Mouse (Mus musculus): ENCODE results near the gene Vmn1r68. TPM values are rescaled to one million over a fixed set of nuclear protein-coding genes. Genes with fewer than 3 reads are reported as not detected.
A peak's percentile ranks its signal among the peaks of the same experiment; 100 is the strongest.

Vmn1r68 gene
- not detected for polyA plus RNA-seq (2012; fragmentation: generic; extraction: Trizol)
- long read RNA-seq, experiment 1 = 0 reads
- long read RNA-seq, experiment 2 = 0 reads

DNA sequence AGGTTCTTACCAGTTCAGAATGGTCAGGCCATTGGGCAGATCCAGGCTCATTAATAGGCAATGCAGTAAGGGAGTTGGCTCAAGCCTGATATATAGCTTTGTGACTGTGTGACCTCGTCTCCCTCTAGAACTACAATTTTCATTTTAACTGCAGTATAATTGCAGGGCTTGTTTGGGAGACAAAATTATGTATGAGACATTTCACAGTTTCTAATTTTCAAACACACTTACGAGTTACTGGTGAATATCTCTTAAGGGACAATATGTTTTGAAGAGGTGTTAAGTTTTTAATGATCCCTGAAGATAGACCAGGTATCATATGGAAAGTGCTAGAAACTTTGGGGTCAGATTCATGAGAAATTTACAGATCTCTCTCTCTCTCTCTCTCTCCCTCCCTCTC, at the start of gene Vmn1r68:
Gene Vmn1r68 (minus strand): TSS at position 101 of the 400 bp plus-strand sequence.
- Histone ChIP-seq H3K4me3 (ENCODE audit: insufficient read depth, poor library complexity, severe bottlenecking) (no peak within 1 kb of the TSS), H3K79me3 (ENCODE audit: low read depth) (no peaks in the 10 kb centered on the region), H3K79me2 (ENCODE audit: control insufficient read depth, insufficient read depth) (no peaks in the 10 kb centered on the region), H3K27me3 (ENCODE audit: control insufficient read depth, insufficient read depth, insufficient read length) (no peaks in the 10 kb centered on the region), H3ac (ENCODE audit: control insufficient read depth, insufficient read length, low read depth) (no peak within 1 kb of the TSS), H3K36me3 (ENCODE audit: control insufficient read depth, insufficient read depth) (no peaks in the 10 kb centered on the region)
- TF ChIP-seq FOSL1 (IDR thresholded peaks at IDR 0.05; ENCODE audit: insufficient read depth, low read length, poor library complexity, severe bottlenecking) = no peak
- TF ChIP-seq MYOD1 (IDR thresholded peaks at IDR 0.05; ENCODE audit: control insufficient read depth, insufficient read length, low read depth) = no peak

- peaks cover 17% of the 10 kb centered on the region for H3K36me3 ChIP-seq (ENCODE audit: control insufficient read depth, insufficient read depth)
- TF ChIP-seq CTCF (IDR thresholded peaks at IDR 0.05; ENCODE audit: control insufficient read depth, insufficient read depth, insufficient read length) = no peak
- no peak for TF ChIP-seq MAX (IDR thresholded peaks at IDR 0.05)
- no peak for TF ChIP-seq USF1 (IDR thresholded peaks at IDR 0.05; ENCODE audit: low read depth)
- TF ChIP-seq MYOD1 (IDR thresholded peaks at IDR 0.05; ENCODE audit: control insufficient read depth, insufficient read length, low read depth) = no peak
- no peak for TF ChIP-seq CEBPB (IDR thresholded peaks at IDR 0.05; ENCODE audit: low read depth)
- no peak for TF ChIP-seq FOSL1 (IDR thresholded peaks at IDR 0.05; ENCODE audit: insufficient read depth, low read length, poor library complexity, severe bottlenecking)
- no peak for TF ChIP-seq MYOG (IDR thresholded peaks at IDR 0.05; ENCODE audit: control insufficient read depth, extremely low read depth, insufficient read length)
- peaks cover 10% of the 10 kb centered on the region for H3K79me3 ChIP-seq (ENCODE audit: low read depth)
- no peak overlapping the region for H3K4me3 ChIP-seq (ENCODE audit: insufficient read depth, poor library complexity, severe bottlenecking)
- no peak overlapping the region for H3ac ChIP-seq (ENCODE audit: control insufficient read depth, insufficient read length, low read depth)
- peaks cover 21% of the 10 kb centered on the region for H3K79me2 ChIP-seq (ENCODE audit: control insufficient read depth, insufficient read depth)
- H3K27me3 ChIP-seq (ENCODE audit: control insufficient read depth, insufficient read depth, insufficient read length) = no peaks in the 10 kb centered on the region
Observed at GRCm38 (mm10) chr7:10495578-10495977, 62.7 kb downstream of the Vmn1r68 start.

- Histone ChIP-seq H3K79me2 (ENCODE audit: control insufficient read depth, insufficient read depth) (peaks cover 21% of the 10 kb centered on the region), H3K36me3 (ENCODE audit: control insufficient read depth, insufficient read depth) (peaks cover 23% of the 10 kb centered on the region), H3K27me3 (ENCODE audit: control insufficient read depth, insufficient read depth, insufficient read length) (no peaks in the 10 kb centered on the region), H3ac (ENCODE audit: control insufficient read depth, insufficient read length, low read depth) (peak within 1 kb of the TSS; percentile 93), H3K79me3 (ENCODE audit: low read depth) (peaks cover 10% of the 10 kb centered on the region), H3K4me3 (ENCODE audit: insufficient read depth, poor library complexity, severe bottlenecking) (peak within 1 kb of the TSS; percentile 52)
- no peak for TF ChIP-seq MYOD1 (IDR thresholded peaks at IDR 0.05; ENCODE audit: control insufficient read depth, insufficient read length, low read depth)
- TF ChIP-seq CEBPB (IDR thresholded peaks at IDR 0.05; ENCODE audit: low read depth) = no peak
- TF ChIP-seq MYOG (IDR thresholded peaks at IDR 0.05; ENCODE audit: control insufficient read depth, extremely low read depth, insufficient read length) = no peak
- TF ChIP-seq CTCF (IDR thresholded peaks at IDR 0.05; ENCODE audit: control insufficient read depth, insufficient read depth, insufficient read length) = no peak
Observed at GRCm38 (mm10) chr7:10494786-10495521, 63.3 kb downstream of the Vmn1r68 start, which contains the start of gene Zik1. Zik1 (minus strand) TSS chr7:10495394.

DNA sequence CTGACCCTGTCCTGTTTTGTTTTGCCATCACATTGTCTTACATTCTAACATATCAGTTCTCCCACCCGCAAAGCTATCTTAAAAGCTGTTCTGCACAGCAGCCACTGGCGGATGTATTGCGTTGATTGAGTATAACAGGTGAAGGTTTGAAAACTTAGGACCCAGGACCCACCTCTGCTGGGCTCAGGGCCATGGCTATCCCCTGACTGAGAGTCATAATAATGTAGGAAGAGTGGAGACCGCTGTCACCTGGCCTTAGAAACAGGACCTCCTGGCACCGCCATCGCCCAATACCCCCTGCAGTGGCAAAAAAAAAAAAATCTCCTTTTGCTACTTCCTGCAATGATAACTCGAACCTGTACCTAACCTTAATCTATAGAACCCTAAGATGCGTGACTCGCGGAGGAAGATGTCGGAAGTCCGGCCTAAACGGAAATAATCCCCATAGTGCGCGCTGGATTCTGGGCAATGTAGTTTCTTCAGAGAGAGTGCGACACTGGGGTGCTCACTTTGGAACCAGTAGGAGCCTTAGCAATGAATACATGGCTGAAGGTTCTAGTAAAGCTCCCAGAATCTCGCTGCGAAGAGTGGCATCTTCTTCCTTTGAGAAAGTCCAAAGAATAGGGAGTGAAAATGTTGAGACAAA, 77.6 kb downstream of the Vmn1r68 start:
- Histone ChIP-seq H3K27me3 (ENCODE audit: control insufficient read depth, insufficient read depth, insufficient read length) (no peaks in the 10 kb centered on the region), H3K79me3 (ENCODE audit: low read depth) (no peaks in the 10 kb centered on the region), H3K79me2 (ENCODE audit: control insufficient read depth, insufficient read depth) (no peaks in the 10 kb centered on the region), H3K4me3 (ENCODE audit: insufficient read depth, poor library complexity, severe bottlenecking) (no peak overlapping the region), H3K36me3 (ENCODE audit: control insufficient read depth, insufficient read depth) (no peaks in the 10 kb centered on the region), H3ac (ENCODE audit: control insufficient read depth, insufficient read length, low read depth) (no peak overlapping the region)
- TF ChIP-seq MYOD1 (IDR thresholded peaks at IDR 0.05; ENCODE audit: control insufficient read depth, insufficient read length, low read depth) (no peak), MAX (IDR thresholded peaks at IDR 0.05) (no peak), CTCF (IDR thresholded peaks at IDR 0.05; ENCODE audit: control insufficient read depth, insufficient read depth, insufficient read length) (no peak)

- H3K27me3 ChIP-seq (ENCODE audit: control insufficient read depth, insufficient read depth, insufficient read length) = no peaks in the 10 kb centered on the region
- no peak overlapping the region for H3K4me3 ChIP-seq (ENCODE audit: insufficient read depth, poor library complexity, severe bottlenecking)
- H3ac ChIP-seq (ENCODE audit: control insufficient read depth, insufficient read length, low read depth) = no peak overlapping the region
- H3K36me3 ChIP-seq (ENCODE audit: control insufficient read depth, insufficient read depth) = no peaks in the 10 kb centered on the region
- H3K79me2 ChIP-seq (ENCODE audit: control insufficient read depth, insufficient read depth) = no peaks in the 10 kb centered on the region
- no peak for TF ChIP-seq MYOD1 (IDR thresholded peaks at IDR 0.05; ENCODE audit: control insufficient read depth, insufficient read length, low read depth)
- no peak for TF ChIP-seq MYOG (IDR thresholded peaks at IDR 0.05; ENCODE audit: control insufficient read depth, extremely low read depth, insufficient read length)
- no peak for TF ChIP-seq MAX (IDR thresholded peaks at IDR 0.05)
- TF ChIP-seq FOSL1 (IDR thresholded peaks at IDR 0.05; ENCODE audit: insufficient read depth, low read length, poor library complexity, severe bottlenecking) = no peak
- TF ChIP-seq USF1 (IDR thresholded peaks at IDR 0.05; ENCODE audit: low read depth) = no peak
- no peaks in the 10 kb centered on the region for H3K79me3 ChIP-seq (ENCODE audit: low read depth)
Observed at GRCm38 (mm10) chr7:10479813-10480212, 78.5 kb downstream of the Vmn1r68 start.

GRCm38 (mm10) chr7:10458166-10458565, 100.1 kb downstream of the Vmn1r68 start:
- H3K36me3 ChIP-seq (ENCODE audit: control insufficient read depth, insufficient read depth) = no peaks in the 10 kb centered on the region
- no peak for TF ChIP-seq CTCF (IDR thresholded peaks at IDR 0.05; ENCODE audit: control insufficient read depth, insufficient read depth, insufficient read length)
- no peak for TF ChIP-seq MYOD1 (IDR thresholded peaks at IDR 0.05; ENCODE audit: control insufficient read depth, insufficient read length, low read depth)
- no peak for TF ChIP-seq FOSL1 (IDR thresholded peaks at IDR 0.05; ENCODE audit: insufficient read depth, low read length, poor library complexity, severe bottlenecking)
- no peak for TF ChIP-seq MYOG (IDR thresholded peaks at IDR 0.05; ENCODE audit: control insufficient read depth, extremely low read depth, insufficient read length)
- no peak for TF ChIP-seq MAX (IDR thresholded peaks at IDR 0.05)
- TF ChIP-seq USF1 (IDR thresholded peaks at IDR 0.05; ENCODE audit: low read depth) = no peak
- no peaks in the 10 kb centered on the region for H3K79me3 ChIP-seq (ENCODE audit: low read depth)
- no peaks in the 10 kb centered on the region for H3K27me3 ChIP-seq (ENCODE audit: control insufficient read depth, insufficient read depth, insufficient read length)
- no peak overlapping the region for H3ac ChIP-seq (ENCODE audit: control insufficient read depth, insufficient read length, low read depth)
- no peaks in the 10 kb centered on the region for H3K79me2 ChIP-seq (ENCODE audit: control insufficient read depth, insufficient read depth)
- H3K4me3 ChIP-seq (ENCODE audit: insufficient read depth, poor library complexity, severe bottlenecking) = no peak overlapping the region
